Mouse (Mus musculus) neural tube, embryonic 13.5 days (tissue): Measurements from ENCODE around the gene Rb1. TPM values are rescaled to one million over a fixed set of nuclear protein-coding genes. Genes with fewer than 3 reads are reported as not detected.
A peak's percentile ranks its signal among the peaks of the same experiment; 100 is the strongest.

Experiments
- ATAC-seq: fragments of 200-750 bp; cut with Nextera tagmentation; 2 replicates; pipeline ENCODE4 v1.8.0; 2017; ENCODE audit warnings: low read depth, mild to moderate bottlenecking, moderate TSS enrichment, moderate library complexity
- H3K27ac ChIP-seq: fragments of 300-500 bp; sonication (generic); replicated peaks from 2 replicates; pipeline ENCODE4 v1.5.1; 2015; ENCODE audit warnings: moderate library complexity, mild to moderate bottlenecking, inconsistent platforms
- H3K27me3 ChIP-seq: fragments of 300-500 bp; sonication (generic); 2 replicates; pipeline ENCODE4 v1.6.1; 2015; ENCODE audit warnings: mild to moderate bottlenecking, inconsistent platforms
- H3K36me3 ChIP-seq: fragments of 300-500 bp; sonication (generic); 2 replicates; pipeline ENCODE4 v1.6.1; 2015; ENCODE audit warnings: mild to moderate bottlenecking, inconsistent platforms
- H3K4me1 ChIP-seq: fragments of 300-500 bp; sonication (generic); replicated peaks from 2 replicates; pipeline ENCODE4 v1.6.1; 2015; ENCODE audit warnings: inconsistent platforms
- H3K4me2 ChIP-seq: fragments of 300-500 bp; sonication (generic); 2 replicates; pipeline ENCODE4 v1.6.1; 2015; ENCODE audit warnings: inconsistent platforms, mild to moderate bottlenecking, moderate library complexity
- H3K4me3 ChIP-seq: fragments of 300-500 bp; sonication (generic); 2 replicates; pipeline ENCODE4 v1.5.1; 2015; ENCODE audit warnings: mild to moderate bottlenecking, inconsistent platforms
- H3K9ac ChIP-seq: fragments of 300-500 bp; sonication (generic); 2 replicates; pipeline ENCODE4 v1.6.1; 2015; ENCODE audit warnings: moderate library complexity, mild to moderate bottlenecking, inconsistent platforms
- H3K9me3 ChIP-seq: fragments of 300-500 bp; sonication (generic); 2 replicates; pipeline ENCODE4 v1.6.1; 2016; ENCODE audit warnings: inconsistent platforms
- WGBS: fragments of 180-500 bp; shearing (Covaris S2); methylation state at CpG from one replicate; pipeline ENCODE4 v1.1.7; 2015; 5-methylcytosine and 5-hydroxymethylcytosine counted together
- polyA plus RNA-seq: library from polyadenylated mRNA; unstranded; fragments of >200 nt; fragmentation: Nextera tagmentation; extraction: Ambion mirVana; gene quantifications from 2 replicates; pipeline ENCODE4 v1.2.1, GENCODE M21; 2015

Rb1 gene
- polyA plus RNA-seq, 1 experiment from 2014 or later = 25.4 TPM

GRCm38 (mm10) chr14:73179221-73179681, 146.4 kb downstream of the Rb1 start:
- no peak overlapping the region for H3K4me2 ChIP-seq
- no peak overlapping the region for H3K9ac ChIP-seq
- no peaks in the 10 kb centered on the region for H3K27me3 ChIP-seq
- no peaks in the 10 kb centered on the region for H3K9me3 ChIP-seq
- H3K27ac ChIP-seq = no peak overlapping the region
- no peak for ATAC-seq
- WGBS = 80% methylated on average over 4 of the region's 4 CpGs
- H3K4me3 ChIP-seq = no peak overlapping the region
- peaks cover 10% of the 10 kb centered on the region for H3K4me1 ChIP-seq
- peaks cover 83% of the 10 kb centered on the region for H3K36me3 ChIP-seq

DNA sequence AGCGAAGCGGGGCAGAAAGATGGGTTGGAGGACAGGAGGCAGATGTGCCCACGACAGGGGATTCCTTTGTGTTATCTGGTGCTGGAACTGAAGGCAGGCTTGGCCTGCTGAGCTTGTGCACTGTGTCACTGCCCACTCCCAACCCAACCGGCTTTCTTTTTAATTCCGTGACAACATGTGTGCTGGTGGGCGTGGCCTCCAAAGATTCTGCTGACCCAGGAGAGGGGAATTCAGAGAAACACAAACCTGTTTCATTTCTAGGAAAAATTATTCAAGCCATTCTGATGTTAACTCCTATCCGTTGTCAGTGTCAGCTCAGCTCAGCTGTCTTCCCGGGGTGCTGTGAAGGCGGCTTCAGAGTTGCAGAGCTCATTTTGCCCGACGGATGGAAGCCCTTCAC, 147.7 kb downstream of the Rb1 start:
- H3K4me1 ChIP-seq = peaks cover 10% of the 10 kb centered on the region
- H3K36me3 ChIP-seq = peaks cover 86% of the 10 kb centered on the region
- H3K9ac ChIP-seq = no peak overlapping the region
- H3K27me3 ChIP-seq = no peaks in the 10 kb centered on the region
- no peaks in the 10 kb centered on the region for H3K9me3 ChIP-seq
- no peak overlapping the region for H3K4me3 ChIP-seq
- WGBS = 88% methylated on average over 11 of the region's 11 CpGs
- ATAC-seq = no peak
- no peak overlapping the region for H3K4me2 ChIP-seq
- no peak overlapping the region for H3K27ac ChIP-seq

DNA sequence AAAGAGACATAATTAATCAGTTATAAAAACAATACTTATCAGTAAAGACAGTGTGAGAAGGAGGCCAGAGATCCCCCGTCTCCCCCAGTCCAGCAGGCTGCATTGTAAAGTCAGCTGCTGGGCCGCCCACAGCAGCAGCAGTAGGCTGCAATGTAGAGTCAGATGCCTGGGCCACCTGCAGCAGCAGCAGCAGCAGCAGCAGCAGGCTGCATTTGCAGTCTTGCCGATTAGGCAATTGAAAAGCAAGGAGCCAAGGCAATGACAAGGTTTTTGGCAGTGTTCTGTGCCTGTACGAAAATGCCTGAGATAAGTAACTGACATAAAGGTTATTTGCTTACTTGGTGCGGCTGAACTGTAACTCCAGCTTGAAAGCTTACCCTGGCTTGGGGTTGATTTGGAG, 149.4 kb downstream of the Rb1 start:
- Histone ChIP-seq H3K36me3 (peaks cover 87% of the 10 kb centered on the region), H3K4me3 (no peak overlapping the region), H3K27me3 (no peaks in the 10 kb centered on the region), H3K4me2 (no peak overlapping the region), H3K27ac (no peak overlapping the region), H3K9ac (no peak overlapping the region), H3K4me1 (peaks cover 8% of the 10 kb centered on the region), H3K9me3 (no peaks in the 10 kb centered on the region)
- 86% methylated on average over 5 of the region's 5 CpGs for WGBS
- no peak for ATAC-seq

DNA sequence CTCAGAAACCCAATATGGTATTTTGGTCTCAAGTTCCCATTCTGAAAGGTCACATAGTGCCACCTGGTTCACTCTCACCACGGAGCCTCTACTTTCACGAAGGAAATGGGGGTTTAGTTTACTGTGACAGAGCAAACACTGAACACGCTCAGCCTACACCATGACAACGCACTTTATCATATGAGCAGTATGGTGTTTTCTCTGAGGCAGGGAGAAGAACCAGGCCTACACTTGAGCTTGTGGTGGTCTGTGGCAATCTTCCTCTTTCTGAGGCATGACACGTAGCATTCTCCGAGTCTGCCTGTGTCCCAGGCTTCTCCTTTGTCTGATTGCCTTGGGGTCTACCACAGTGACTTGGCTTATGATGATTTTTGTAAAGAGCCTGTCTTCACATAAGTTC, 149.8 kb downstream of the Rb1 start:
- H3K4me2 ChIP-seq = no peak overlapping the region

DNA sequence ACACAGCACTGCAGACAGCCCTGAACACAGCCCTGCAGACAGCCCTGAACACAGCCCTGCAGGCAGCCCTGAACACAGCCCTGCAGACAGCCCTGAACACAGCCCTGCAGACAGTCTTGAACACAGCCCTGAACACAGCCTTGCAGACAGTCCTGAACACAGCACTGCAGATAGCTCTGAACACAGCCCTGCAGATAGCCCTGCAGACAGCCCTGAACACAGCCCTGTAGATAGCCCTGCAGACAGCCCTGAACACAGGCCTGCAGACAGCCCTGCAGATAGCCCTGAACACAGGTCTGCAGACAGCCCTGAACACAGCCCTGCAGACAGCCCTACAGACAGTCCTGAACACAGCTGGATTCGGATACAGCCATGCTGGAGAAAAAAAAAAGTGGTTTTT, 150.6 kb downstream of the Rb1 start:
- Histone ChIP-seq H3K4me1 (peaks cover 5% of the 10 kb centered on the region), H3K4me3 (no peak overlapping the region), H3K27ac (peak overlapping the region; percentile 9; the same call in 1 of the 2 replicates), H3K9ac (no peak overlapping the region), H3K9me3 (no peaks in the 10 kb centered on the region), H3K4me2 (no peak overlapping the region), H3K27me3 (no peaks in the 10 kb centered on the region), H3K36me3 (peaks cover 90% of the 10 kb centered on the region)
- no peak for ATAC-seq
- 82% methylated on average over 1 of the region's 1 CpGs for WGBS

More for the DNA sequence above, 149.8 kb downstream of the Rb1 start:
- H3K9me3 ChIP-seq = no peaks in the 10 kb centered on the region
- no peaks in the 10 kb centered on the region for H3K27me3 ChIP-seq
- peaks cover 90% of the 10 kb centered on the region for H3K36me3 ChIP-seq
- H3K27ac ChIP-seq = no peak overlapping the region
- no peak for ATAC-seq
- H3K9ac ChIP-seq = no peak overlapping the region
- H3K4me1 ChIP-seq = peaks cover 5% of the 10 kb centered on the region
- 89% methylated on average over 6 of the region's 6 CpGs for WGBS
- H3K4me3 ChIP-seq = no peak overlapping the region

DNA sequence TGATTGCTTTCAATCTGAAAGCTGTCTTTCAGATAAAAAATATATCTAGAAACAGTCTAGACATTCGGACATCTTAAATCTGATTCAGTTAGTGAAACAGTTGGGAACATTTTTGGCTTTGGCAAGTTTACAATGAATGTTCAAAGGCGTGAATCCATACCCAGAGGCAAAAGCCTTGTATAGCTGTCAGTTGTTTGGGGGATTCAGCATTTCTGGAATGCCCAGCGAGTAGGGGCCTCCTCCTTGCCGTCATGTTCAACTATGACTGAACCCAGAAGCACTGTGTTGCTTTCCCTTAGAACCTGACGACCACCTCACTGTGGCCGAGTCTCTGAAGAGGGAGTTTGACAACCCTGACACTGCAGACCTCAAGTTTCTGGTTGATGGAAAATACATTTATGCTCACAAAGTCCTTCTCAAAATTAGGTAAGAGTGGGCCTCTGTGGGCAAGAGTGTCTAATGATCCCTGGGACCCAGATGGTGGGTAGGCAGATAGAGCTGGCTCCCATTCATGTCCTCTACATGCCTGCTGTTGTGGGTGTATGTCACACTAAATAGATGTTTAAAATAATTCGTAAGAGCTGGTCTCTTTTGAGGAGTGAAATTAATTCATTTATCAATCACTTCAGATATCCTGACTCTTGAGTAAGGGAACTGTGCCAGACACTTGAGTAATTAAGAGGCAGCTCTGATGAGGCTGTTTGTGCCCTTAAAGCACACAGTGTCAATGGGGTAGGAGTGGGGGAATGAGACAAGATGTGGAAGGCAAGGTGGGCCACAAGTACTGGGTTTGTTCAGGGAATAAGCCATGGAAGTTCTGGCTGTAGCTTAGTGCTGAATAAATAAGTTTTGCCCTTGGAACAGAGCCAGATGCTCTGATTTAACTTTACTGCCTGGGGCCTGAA, 151.3 kb downstream of the Rb1 start:
- no peaks in the 10 kb centered on the region for H3K9me3 ChIP-seq
- peak overlapping the region; percentile 9; the same call in 1 of the 2 replicates for H3K27ac ChIP-seq
- 86% methylated on average over 7 of the region's 7 CpGs for WGBS
- no peak overlapping the region for H3K4me2 ChIP-seq
- no peaks in the 10 kb centered on the region for H3K27me3 ChIP-seq
- no peak overlapping the region for H3K9ac ChIP-seq
- H3K4me1 ChIP-seq = peaks cover 5% of the 10 kb centered on the region
- no peak for ATAC-seq
- H3K4me3 ChIP-seq = no peak overlapping the region
- peaks cover 90% of the 10 kb centered on the region for H3K36me3 ChIP-seq

DNA sequence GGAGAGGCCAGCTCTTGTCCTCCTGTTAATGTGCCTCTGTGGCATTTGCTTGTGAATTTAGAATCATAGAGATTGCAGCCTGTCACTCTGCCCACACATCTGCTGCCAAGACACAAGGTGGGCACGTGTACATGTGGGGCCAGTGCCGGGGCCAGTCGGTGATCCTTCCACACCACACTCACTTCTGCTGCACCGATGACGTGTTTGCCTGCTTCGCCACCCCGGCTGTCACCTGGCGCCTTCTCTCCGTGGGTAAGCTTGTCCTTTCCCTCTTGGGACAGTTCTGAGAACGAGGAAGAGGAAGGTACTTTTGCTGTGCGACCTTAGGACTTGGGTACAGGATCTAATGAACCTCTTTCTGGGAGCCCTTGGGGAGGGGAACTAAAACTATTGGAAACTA, 152.0 kb downstream of the Rb1 start:
- Histone ChIP-seq H3K27me3 (no peaks in the 10 kb centered on the region), H3K9me3 (no peaks in the 10 kb centered on the region), H3K36me3 (peaks cover 85% of the 10 kb centered on the region), H3K4me1 (peaks cover 5% of the 10 kb centered on the region), H3K4me3 (no peak overlapping the region), H3K9ac (no peak overlapping the region), H3K4me2 (no peak overlapping the region), H3K27ac (no peak overlapping the region)
- ATAC-seq = no peak
- WGBS = 87% methylated on average over 11 of the region's 11 CpGs

DNA sequence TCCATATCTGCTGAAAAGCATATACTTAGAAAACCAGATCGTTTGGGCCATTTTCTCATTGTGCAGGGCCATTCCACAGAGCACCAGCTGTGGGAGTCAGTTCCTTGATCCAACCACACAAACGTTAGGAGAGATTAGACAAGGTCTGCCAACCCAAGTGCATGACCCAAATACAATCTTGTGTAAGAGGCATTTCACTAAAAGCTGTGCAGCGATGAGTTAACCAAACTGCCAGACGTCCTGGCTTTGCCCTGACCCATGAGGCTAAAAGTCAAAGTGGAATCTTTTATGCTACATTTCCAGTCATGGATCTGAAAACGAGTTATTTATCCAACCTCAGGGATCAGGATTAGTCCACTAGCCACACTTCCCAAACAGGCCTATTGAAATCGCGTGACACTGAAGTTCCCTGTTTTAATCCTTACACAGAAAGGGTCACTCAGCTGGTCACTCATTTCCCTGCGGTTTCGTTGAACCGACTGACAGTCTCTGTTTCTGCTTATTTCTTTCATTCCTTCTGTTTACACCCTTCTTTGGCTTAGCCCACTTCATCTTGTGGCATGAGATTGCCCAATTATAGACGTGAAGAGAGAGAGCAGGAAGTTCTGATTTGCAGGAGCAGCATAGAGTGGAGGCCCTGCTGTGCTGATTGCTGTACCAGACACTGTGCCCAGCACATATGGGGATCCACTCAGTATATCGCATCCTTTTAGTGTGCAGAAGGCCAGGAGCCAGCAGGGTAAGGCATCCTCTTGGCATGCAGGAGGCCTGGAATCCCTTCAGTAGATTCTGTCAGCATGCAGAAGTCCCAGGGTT, 153.2 kb downstream of the Rb1 start:
- Histone ChIP-seq H3K9ac (no peak overlapping the region), H3K27me3 (no peaks in the 10 kb centered on the region), H3K9me3 (no peaks in the 10 kb centered on the region), H3K4me3 (no peak overlapping the region), H3K4me1 (peaks cover 5% of the 10 kb centered on the region), H3K27ac (no peak overlapping the region), H3K36me3 (peaks cover 84% of the 10 kb centered on the region), H3K4me2 (no peak overlapping the region)
- WGBS = 78% methylated on average over 12 of the region's 12 CpGs
- no peak for ATAC-seq

DNA sequence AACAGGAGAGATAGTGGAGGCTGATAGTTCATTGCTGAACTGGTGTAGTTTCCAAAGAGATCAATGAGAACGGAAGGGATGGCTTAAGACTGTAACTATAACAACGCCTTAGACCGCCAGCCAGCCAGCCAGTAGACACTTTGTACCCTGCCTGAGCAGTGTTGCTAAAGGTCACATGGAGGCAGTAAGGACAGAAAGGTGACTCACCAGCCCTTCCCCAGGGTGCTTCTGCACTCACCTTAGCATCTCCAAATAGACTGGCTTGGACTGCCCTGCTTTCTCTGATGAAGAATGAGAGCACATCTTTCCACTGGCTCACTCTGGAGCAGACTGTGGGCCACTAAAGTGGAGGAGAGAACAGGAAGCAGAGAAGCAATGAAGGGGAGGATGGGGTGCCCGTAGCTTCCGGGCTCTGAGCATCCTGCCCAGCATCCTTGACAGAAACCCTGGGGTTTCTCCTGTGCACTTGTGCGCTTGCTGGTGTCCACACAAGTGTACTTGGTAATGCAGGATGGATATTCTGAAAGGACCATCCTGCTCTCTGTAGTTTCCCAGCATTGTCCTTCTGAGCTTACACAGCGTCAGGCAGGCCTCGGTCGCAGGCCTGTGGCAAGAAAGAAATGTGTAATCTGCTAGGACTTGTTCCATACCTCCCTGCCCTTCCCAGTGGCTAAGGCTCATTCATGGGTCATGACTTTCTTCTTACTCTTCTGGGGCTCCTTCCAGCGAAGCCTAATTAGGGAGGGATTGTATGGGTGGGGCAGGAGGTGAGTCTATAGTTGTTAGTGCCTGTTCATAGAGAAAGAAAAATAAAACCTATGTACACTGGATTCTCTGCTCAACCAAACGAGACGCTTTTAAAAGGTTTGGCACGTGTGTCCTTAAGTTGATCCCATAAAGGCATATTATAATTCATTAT, 155.4 kb downstream of the Rb1 start:
- no peak overlapping the region for H3K9ac ChIP-seq
- H3K4me2 ChIP-seq = no peak overlapping the region
- H3K4me3 ChIP-seq = no peak overlapping the region
- H3K4me1 ChIP-seq = peaks cover 5% of the 10 kb centered on the region
- no peaks in the 10 kb centered on the region for H3K9me3 ChIP-seq
- peaks cover 80% of the 10 kb centered on the region for H3K36me3 ChIP-seq
- WGBS = 91% methylated on average over 13 of the region's 13 CpGs
- ATAC-seq = no peak
- H3K27me3 ChIP-seq = no peaks in the 10 kb centered on the region
- H3K27ac ChIP-seq = no peak overlapping the region

- WGBS = 94% methylated on average over 6 of the region's 6 CpGs
- peaks cover 82% of the 10 kb centered on the region for H3K36me3 ChIP-seq
Measured at GRCm38 (mm10) chr14:73168605-73169004, 157.0 kb downstream of the Rb1 start.

GRCm38 (mm10) chr14:73165136-73165535, 160.5 kb downstream of the Rb1 start:
- whole genome bisulfite sequencing = 95% methylated on average over 6 of the region's 6 CpGs
- Histone ChIP-seq H3K4me1 (no peaks in the 10 kb centered on the region), H3K27ac (no peak overlapping the region), H3K36me3 (peaks cover 71% of the 10 kb centered on the region), H3K27me3 (no peaks in the 10 kb centered on the region), H3K4me2 (no peak overlapping the region), H3K9me3 (no peaks in the 10 kb centered on the region), H3K4me3 (no peak overlapping the region), H3K9ac (no peak overlapping the region)
- ATAC-seq = no peak

More at GRCm38 (mm10) chr14:73168605-73169004, 157.0 kb downstream of the Rb1 start:
- Histone ChIP-seq H3K4me2 (no peak overlapping the region), H3K4me1 (no peaks in the 10 kb centered on the region), H3K27me3 (no peaks in the 10 kb centered on the region), H3K9me3 (no peaks in the 10 kb centered on the region), H3K9ac (no peak overlapping the region), H3K4me3 (no peak overlapping the region), H3K27ac (no peak overlapping the region)
- ATAC-seq = no peak
